15 mouse cellular contexts compared by ENCODE assay signal in the genomic region with DNA sequence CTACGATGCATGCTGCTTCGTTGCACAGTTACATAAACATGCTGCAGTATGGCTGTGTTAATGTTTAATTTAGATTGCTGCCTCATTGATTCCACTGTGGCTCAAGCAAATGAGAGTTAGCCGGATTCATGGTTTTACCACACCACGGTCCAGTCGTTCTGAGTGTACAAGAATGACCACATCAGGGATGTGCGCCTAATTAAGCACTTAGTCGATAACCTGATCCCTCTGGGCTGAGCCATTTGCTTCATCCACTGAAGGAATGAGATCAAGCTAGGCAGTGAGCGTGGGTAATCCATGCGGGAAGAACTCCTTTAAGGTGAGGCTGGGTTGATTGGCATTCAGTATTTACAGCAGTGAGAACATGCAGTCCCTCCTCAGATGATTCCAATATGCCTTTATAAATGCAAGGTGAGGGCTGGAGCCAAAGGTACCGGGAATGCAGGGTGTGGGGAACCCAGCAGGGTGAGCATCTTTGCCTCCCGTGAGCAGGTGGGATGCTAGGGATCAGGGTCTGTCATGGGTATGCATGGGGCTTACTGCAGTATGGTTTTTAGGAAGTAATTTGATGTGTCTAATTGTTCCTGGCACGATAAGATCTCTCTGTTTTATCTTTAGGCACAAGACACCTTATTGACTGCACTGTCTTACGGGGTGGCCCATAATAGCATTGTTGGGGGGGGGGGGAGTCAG. TPM values are rescaled to one million over a fixed set of nuclear protein-coding genes. Genes with fewer than 3 reads are reported as not detected.
DNase-seq lines count a peak whose midpoint lies in the region; ATAC-seq lines count a peak whose summit lies in the region.
"Had no signal": no experiment of that assay in that cellular context is flagged by ENCODE, and none has a peak within 500 bp of the region (broad histone marks: within the 10 kb centered on the region; RNA-seq: fewer than 3 reads in every experiment).

No protein-coding gene starts in this region.

- no peak overlapping the region for H3K4me3 ChIP-seq in hindbrain, embryonic 13.5 days
- no peak overlapping the region for H3K4me3 ChIP-seq in hindbrain, embryonic 11.5 days (ENCODE audit: low read depth, low read length)
- H3K4me3 ChIP-seq in midbrain, embryonic 14.5 days (replicated peaks; ENCODE audit: low read depth, low read length): no peak overlapping the region
- H3K4me3 ChIP-seq: heart, embryonic 12.5 days; limb, embryonic 13.5 days had no signal

- peak overlapping the region; percentile 37 for H3K4me2 ChIP-seq in hindbrain, embryonic 13.5 days
- no peak overlapping the region for H3K4me2 ChIP-seq in hindbrain, embryonic 11.5 days (replicated peaks; ENCODE audit: low read depth, low read length)
- H3K4me2 ChIP-seq in midbrain, embryonic 14.5 days (ENCODE audit: low read length): peak overlapping the region; percentile 37; the same call in 1 of the 2 replicates
- H3K4me2 ChIP-seq: heart, embryonic 12.5 days; limb, embryonic 13.5 days had no signal

- 56% methylated on average over 13 of the region's 13 CpGs for WGBS in hindbrain, embryonic 13.5 days
- WGBS in hindbrain, embryonic 11.5 days: 76% methylated on average over 13 of the region's 13 CpGs
- whole genome bisulfite sequencing in midbrain, embryonic 14.5 days: 53% methylated on average over 13 of the region's 13 CpGs

- no peaks in the 10 kb centered on the region for H3K9me3 ChIP-seq in hindbrain, embryonic 13.5 days
- H3K9me3 ChIP-seq in hindbrain, embryonic 11.5 days (ENCODE audit: control insufficient read depth, low read length): no peaks in the 10 kb centered on the region
- H3K9me3 ChIP-seq in midbrain, embryonic 14.5 days (ENCODE audit: control insufficient read depth, low read length): no peaks in the 10 kb centered on the region
- H3K9me3 ChIP-seq: heart, embryonic 12.5 days; limb, embryonic 13.5 days had no signal

- ATAC-seq in hindbrain, embryonic 13.5 days (ENCODE audit: low FRiP score): peak; percentile 66
- no peak for ATAC-seq in hindbrain, embryonic 11.5 days (ENCODE audit: low FRiP score)
- ATAC-seq in midbrain, embryonic 14.5 days (ENCODE audit: low FRiP score, low TSS enrichment): no peak
- ATAC-seq in erythroid progenitor cell, adult 5-6 weeks (replicated peaks; ENCODE audit: low FRiP score, poor library complexity, severe bottlenecking): no peak

- no peaks in the 10 kb centered on the region for H3K36me3 ChIP-seq in hindbrain, embryonic 13.5 days
- H3K36me3 ChIP-seq in hindbrain, embryonic 11.5 days (ENCODE audit: control insufficient read depth, insufficient read depth, low read length): no peaks in the 10 kb centered on the region
- no peaks in the 10 kb centered on the region for H3K36me3 ChIP-seq in midbrain, embryonic 14.5 days (ENCODE audit: control insufficient read depth, insufficient read depth, low read length)
- H3K36me3 ChIP-seq: heart, embryonic 12.5 days; limb, embryonic 13.5 days had no signal

- no peaks in the 10 kb centered on the region for H3K27me3 ChIP-seq in hindbrain, embryonic 13.5 days
- H3K27me3 ChIP-seq in hindbrain, embryonic 11.5 days (ENCODE audit: control insufficient read depth, insufficient read depth, low read length): no peaks in the 10 kb centered on the region
- H3K27me3 ChIP-seq in midbrain, embryonic 14.5 days (ENCODE audit: control insufficient read depth, insufficient read depth, low read length): no peaks in the 10 kb centered on the region
- H3K27me3 ChIP-seq: heart, embryonic 12.5 days had no signal

- H3K27ac ChIP-seq in hindbrain, embryonic 13.5 days: peak overlapping the region; percentile 77
- H3K27ac ChIP-seq in hindbrain, embryonic 11.5 days (ENCODE audit: low read depth, low read length): no peak overlapping the region
- peak overlapping the region; percentile 75 for H3K27ac ChIP-seq in midbrain, embryonic 14.5 days (replicated peaks; ENCODE audit: low read depth, low read length)
- H3K27ac ChIP-seq: limb, embryonic 13.5 days had no signal

- H3K9ac ChIP-seq in hindbrain, embryonic 13.5 days: no peak overlapping the region; the same call in 1 of the 2 replicates
- no peak overlapping the region for H3K9ac ChIP-seq in hindbrain, embryonic 11.5 days (ENCODE audit: low read depth, low read length)
- H3K9ac ChIP-seq in midbrain, embryonic 14.5 days (replicated peaks; ENCODE audit: low read length): no peak overlapping the region
- H3K9ac ChIP-seq: heart, embryonic 12.5 days; limb, embryonic 13.5 days had no signal

- DNase-seq in hindbrain, embryonic 11.5 days (ENCODE audit: low spot score): no peak
- DNase-seq in MN1 (ENCODE audit: low spot score): peak; percentile 9
- peak; percentile 27 for DNase-seq in brain, adult 2 months (ENCODE audit: low read depth, low spot score)
- peak; percentile 40 for DNase-seq in midbrain, embryonic 14.5 days
- DNase-seq in spleen, postnatal 36 days (ENCODE audit: low spot score in 2 of 2): no peak
- DNase-seq: adrenal gland, postnatal 25 days; lung, adult 18-20 months had no signal

- H3K4me1 ChIP-seq in hindbrain, embryonic 13.5 days (replicated peaks): peaks cover 34% of the 10 kb centered on the region
- no peaks in the 10 kb centered on the region for H3K4me1 ChIP-seq in hindbrain, embryonic 11.5 days (replicated peaks; ENCODE audit: control insufficient read depth, insufficient read depth, low read length)
- peaks cover 19% of the 10 kb centered on the region for H3K4me1 ChIP-seq in midbrain, embryonic 14.5 days (ENCODE audit: control insufficient read depth, insufficient read depth, low read length)
- H3K4me1 ChIP-seq: heart, embryonic 12.5 days had no signal

RNA-seq across cellular contexts. Expression of gene Tex36, which starts 6.1 kb away (rescaled TPM):
- 0.23 TPM in 1 of 2 replicates, not detected in the other for polyA plus RNA-seq in hindbrain, embryonic 13.5 days (2015; fragmentation: Nextera tagmentation; extraction: Ambion mirVana)
- not detected in 2 replicates for polyA plus RNA-seq in hindbrain, embryonic 11.5 days (2014; fragmentation: Nextera tagmentation; extraction: Ambion mirVana)
- not detected in 2 replicates for polyA plus RNA-seq in midbrain, embryonic 14.5 days (2014; fragmentation: Nextera tagmentation; extraction: Ambion mirVana)
- not detected in 2 replicates for total RNA-seq in erythroid progenitor cell, adult 5-6 weeks (2015; ENCODE audit: low replicate concordance)
- total RNA-seq in erythroid progenitor cell, adult 5-6 weeks (2017; ENCODE audit: low replicate concordance): not detected in 2 replicates
- total RNA-seq: adrenal gland, postnatal 25 days; CH12.LX; gastrocnemius, adult 8-10 months; layer of hippocampus, postnatal 14 days; megakaryocyte-erythroid progenitor cell, adult 5-6 weeks had no signal
- polyA plus RNA-seq: heart, embryonic 12.5 days; limb, embryonic 13.5 days had no signal

RNA-seq across cellular contexts. Expression of gene Edrf1, which starts 29.3 kb away (rescaled TPM):
- 21.6 and 23.8 TPM in 2 replicates for polyA plus RNA-seq in hindbrain, embryonic 13.5 days (2015; fragmentation: Nextera tagmentation; extraction: Ambion mirVana)
- 29.0 and 34.0 TPM in 2 replicates for polyA plus RNA-seq in hindbrain, embryonic 11.5 days (2014; fragmentation: Nextera tagmentation; extraction: Ambion mirVana)
- 15.1 and 26.9 TPM in 2 replicates for polyA plus RNA-seq in midbrain, embryonic 14.5 days (2014; fragmentation: Nextera tagmentation; extraction: Ambion mirVana)
- 13.4 and 19.8 TPM in 2 replicates for total RNA-seq in erythroid progenitor cell, adult 5-6 weeks (2015; ENCODE audit: low replicate concordance)
- total RNA-seq in erythroid progenitor cell, adult 5-6 weeks (2017; ENCODE audit: low replicate concordance): 26.3 and 74.8 TPM in 2 replicates

Comparison
In these comparisons a context has a peak if more than half of its experiments do, and no peak if none do; other contexts are left out.
1. DNase-seq: peak in MN1 (single experiment), brain, adult 2 months (single experiment) and midbrain, embryonic 14.5 days (single experiment); none in hindbrain, embryonic 11.5 days (single experiment) and spleen, postnatal 36 days (0 of 2).